Mouse (Mus musculus) midbrain, embryonic 16.5 days (tissue): ENCODE measurements at regions not wholly inside any gene's neighbourhood (a gene's known extent, or its start where the extent isn't known, plus 50 kb on each side); places are given as distances from the start of the nearest gene placed in this dataset.
A peak's percentile ranks its signal among the peaks of the same experiment; 100 is the strongest.

ENCODE experiments used
- ATAC-seq: fragments of 200-750 bp; cut with Nextera tagmentation; 2 replicates; pipeline ENCODE4 v1.8.0; 2017; ENCODE audit warnings: moderate TSS enrichment
- H3K27ac ChIP-seq: fragments of 300-500 bp; sonication (generic); 2 replicates; pipeline ENCODE4 v1.5.1; 2014; ENCODE audit warnings: mild to moderate bottlenecking, low read length, mixed read lengths
- H3K27me3 ChIP-seq: fragments of 300-500 bp; sonication (generic); 2 replicates; pipeline ENCODE4 v1.6.1; 2014; ENCODE audit warnings: low read depth, low read length, mixed read lengths; ENCODE audit not compliant: control insufficient read depth, insufficient read depth
- H3K36me3 ChIP-seq: fragments of 300-500 bp; sonication (generic); 2 replicates; pipeline ENCODE4 v1.6.1; 2014; ENCODE audit warnings: mild to moderate bottlenecking, low read length, moderate library complexity, mixed read lengths; ENCODE audit not compliant: control insufficient read depth, insufficient read depth
- H3K4me1 ChIP-seq: fragments of 300-500 bp; sonication (generic); 2 replicates; pipeline ENCODE4 v1.6.1; 2014; ENCODE audit warnings: mild to moderate bottlenecking, low read length, mixed read lengths; ENCODE audit not compliant: control insufficient read depth, insufficient read depth
- H3K4me2 ChIP-seq: fragments of 300-500 bp; sonication (generic); 2 replicates; pipeline ENCODE4 v1.6.1; 2014; ENCODE audit warnings: mild to moderate bottlenecking, low read length, mixed read lengths
- H3K4me3 ChIP-seq: fragments of 300-500 bp; sonication (generic); 2 replicates; pipeline ENCODE4 v1.5.1; 2014; ENCODE audit warnings: low read depth, mild to moderate bottlenecking, low read length, moderate library complexity, mixed read lengths
- H3K9ac ChIP-seq: fragments of 300-500 bp; sonication (generic); 2 replicates; pipeline ENCODE4 v1.6.1; 2014; ENCODE audit warnings: low read depth, low read length, mixed read lengths
- H3K9me3 ChIP-seq: fragments of 300-500 bp; sonication (generic); replicated peaks from 2 replicates; pipeline ENCODE4 v1.6.1; 2014; ENCODE audit warnings: mild to moderate bottlenecking, low read length, mixed read lengths; ENCODE audit not compliant: control insufficient read depth, poor library complexity, severe bottlenecking
- WGBS: fragments of 180-500 bp; shearing (Covaris S2); extraction: QIAGEN DNeasy Blood & Tissue Kit; methylation state at CpG from one replicate; pipeline ENCODE4 v1.1.7; 2014; 5-methylcytosine and 5-hydroxymethylcytosine counted together

DNA sequence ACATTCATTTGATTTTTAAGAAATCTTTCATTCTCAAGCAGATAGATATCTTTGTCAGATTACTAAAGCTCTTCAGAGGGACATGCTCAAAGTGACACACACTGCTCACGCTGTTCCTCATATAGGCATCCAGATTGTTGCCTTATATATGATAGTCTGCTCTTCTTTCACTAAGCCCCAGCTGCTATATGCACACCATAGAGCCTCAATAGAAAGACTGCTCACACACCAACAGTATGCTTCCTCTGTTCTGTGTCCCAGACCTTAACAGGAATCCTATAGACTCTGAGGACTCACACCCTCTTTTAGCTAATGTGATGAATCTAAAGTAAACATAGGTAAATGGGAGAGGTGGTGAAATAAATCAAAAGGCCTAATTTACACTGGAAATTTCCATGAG is 561.8 kb downstream of the Smarca1 start:
- Histone ChIP-seq H3K9me3 (no peaks in the 10 kb centered on the region), H3K4me2 (no peak overlapping the region), H3K27ac (no peak overlapping the region), H3K27me3 (no peaks in the 10 kb centered on the region), H3K36me3 (no peaks in the 10 kb centered on the region), H3K9ac (no peak overlapping the region), H3K4me3 (no peak overlapping the region), H3K4me1 (no peaks in the 10 kb centered on the region)
- 61% methylated on average over 1 of the region's 1 CpGs for WGBS
- no peak for ATAC-seq

DNA sequence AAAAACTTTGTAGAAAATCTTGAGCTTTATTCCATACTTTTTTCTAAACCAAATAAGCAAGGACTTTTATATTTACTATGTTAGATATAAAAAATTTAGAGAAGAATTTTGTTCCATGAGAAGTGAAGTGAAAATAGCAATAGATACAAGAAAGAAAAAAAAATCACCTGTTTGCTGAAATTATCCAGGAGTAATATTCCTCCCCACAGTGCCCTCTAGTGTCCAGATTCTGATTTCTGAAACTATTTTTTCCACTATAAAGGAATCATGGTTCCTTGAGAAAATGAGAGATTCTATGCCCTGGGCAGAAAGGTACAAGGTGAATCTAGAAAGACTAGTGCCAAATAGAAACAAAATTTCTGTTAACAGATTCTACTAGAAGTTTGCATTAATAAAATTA is 564.0 kb downstream of the Smarca1 start:
- Histone ChIP-seq H3K4me2 (no peak overlapping the region), H3K27me3 (no peaks in the 10 kb centered on the region), H3K9me3 (no peaks in the 10 kb centered on the region), H3K36me3 (no peaks in the 10 kb centered on the region), H3K9ac (no peak overlapping the region), H3K4me3 (no peak overlapping the region), H3K4me1 (no peaks in the 10 kb centered on the region), H3K27ac (no peak overlapping the region)
- no peak for ATAC-seq

DNA sequence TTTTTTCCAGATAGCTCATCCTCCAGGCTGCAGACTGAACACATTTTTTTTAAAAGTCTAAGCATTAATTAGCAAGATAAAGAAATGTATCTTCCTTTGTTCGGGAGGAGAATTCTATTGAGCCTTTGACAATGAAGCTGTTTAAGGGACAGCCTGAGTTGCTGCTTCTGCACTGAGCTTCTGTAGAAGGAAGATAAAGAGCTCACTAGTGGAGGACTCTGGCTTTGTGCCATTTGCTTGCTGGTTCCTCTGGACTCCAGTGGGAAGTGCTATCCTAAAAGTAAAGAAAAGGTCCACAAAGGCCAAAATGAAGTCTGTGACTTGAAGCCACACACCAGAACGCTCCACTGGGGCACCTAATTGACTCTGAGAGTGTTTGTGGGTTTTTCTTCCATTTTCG is 577.0 kb downstream of the Smarca1 start:
- Histone ChIP-seq H3K9ac (no peak overlapping the region), H3K9me3 (no peaks in the 10 kb centered on the region), H3K36me3 (no peaks in the 10 kb centered on the region), H3K27ac (no peak overlapping the region), H3K4me3 (no peak overlapping the region), H3K27me3 (no peaks in the 10 kb centered on the region), H3K4me2 (no peak overlapping the region), H3K4me1 (no peaks in the 10 kb centered on the region)
- peak; percentile 58; the same call in 1 of the 2 replicates for ATAC-seq
- 34% methylated on average over 3 of the region's 3 CpGs for WGBS

DNA sequence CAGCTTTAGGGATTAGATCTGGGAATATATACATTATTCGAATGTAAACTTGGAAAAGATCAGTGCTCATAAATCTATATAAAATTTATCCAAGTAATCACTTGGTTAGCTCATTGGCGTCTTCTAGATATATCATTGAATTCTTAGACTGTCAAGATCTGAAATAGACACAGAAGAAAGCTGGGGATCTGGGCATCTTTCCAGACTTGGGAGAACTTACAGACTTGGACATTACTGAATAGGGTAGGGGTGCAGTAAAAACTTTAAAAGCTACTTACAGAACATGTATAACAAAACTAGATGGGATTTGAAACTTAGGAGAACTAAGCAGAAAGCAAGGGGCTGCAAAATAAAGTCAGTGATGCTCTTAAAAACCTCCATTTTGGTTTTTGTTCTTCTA is 585.6 kb downstream of the Smarca1 start:
- 75% methylated on average over 2 of the region's 2 CpGs for WGBS
- no peak overlapping the region for H3K4me2 ChIP-seq
- no peak overlapping the region for H3K4me3 ChIP-seq
- no peak for ATAC-seq
- no peaks in the 10 kb centered on the region for H3K9me3 ChIP-seq
- H3K4me1 ChIP-seq: no peaks in the 10 kb centered on the region
- no peaks in the 10 kb centered on the region for H3K36me3 ChIP-seq
- no peaks in the 10 kb centered on the region for H3K27me3 ChIP-seq
- no peak overlapping the region for H3K9ac ChIP-seq
- no peak overlapping the region for H3K27ac ChIP-seq

DNA sequence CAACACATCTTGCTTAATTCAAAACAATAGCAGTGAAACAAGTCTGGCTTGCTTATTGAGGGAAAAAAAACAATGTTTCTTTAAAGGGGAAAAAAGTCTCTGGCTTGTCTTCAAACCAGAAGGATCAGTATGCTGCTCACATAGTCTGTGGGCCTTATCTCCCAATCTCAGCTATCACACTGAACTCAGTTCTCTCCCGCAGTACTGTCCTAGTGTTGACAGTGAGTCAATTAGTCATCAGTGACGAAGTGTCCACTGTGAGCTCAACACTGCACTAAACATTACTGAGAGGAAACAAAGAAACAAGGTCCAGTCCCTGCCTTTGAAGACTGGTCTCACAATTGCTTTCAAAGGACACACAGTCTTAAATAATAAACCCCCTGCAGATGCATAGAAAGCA is 589.2 kb downstream of the Smarca1 start:
- H3K4me3 ChIP-seq: no peak overlapping the region
- H3K27ac ChIP-seq: no peak overlapping the region
- no peak overlapping the region for H3K9ac ChIP-seq
- H3K4me1 ChIP-seq: no peaks in the 10 kb centered on the region
- no peaks in the 10 kb centered on the region for H3K27me3 ChIP-seq
- WGBS: 25% methylated on average over 2 of the region's 2 CpGs
- H3K4me2 ChIP-seq: no peak overlapping the region
- no peak for ATAC-seq
- H3K9me3 ChIP-seq: no peaks in the 10 kb centered on the region
- no peaks in the 10 kb centered on the region for H3K36me3 ChIP-seq

DNA sequence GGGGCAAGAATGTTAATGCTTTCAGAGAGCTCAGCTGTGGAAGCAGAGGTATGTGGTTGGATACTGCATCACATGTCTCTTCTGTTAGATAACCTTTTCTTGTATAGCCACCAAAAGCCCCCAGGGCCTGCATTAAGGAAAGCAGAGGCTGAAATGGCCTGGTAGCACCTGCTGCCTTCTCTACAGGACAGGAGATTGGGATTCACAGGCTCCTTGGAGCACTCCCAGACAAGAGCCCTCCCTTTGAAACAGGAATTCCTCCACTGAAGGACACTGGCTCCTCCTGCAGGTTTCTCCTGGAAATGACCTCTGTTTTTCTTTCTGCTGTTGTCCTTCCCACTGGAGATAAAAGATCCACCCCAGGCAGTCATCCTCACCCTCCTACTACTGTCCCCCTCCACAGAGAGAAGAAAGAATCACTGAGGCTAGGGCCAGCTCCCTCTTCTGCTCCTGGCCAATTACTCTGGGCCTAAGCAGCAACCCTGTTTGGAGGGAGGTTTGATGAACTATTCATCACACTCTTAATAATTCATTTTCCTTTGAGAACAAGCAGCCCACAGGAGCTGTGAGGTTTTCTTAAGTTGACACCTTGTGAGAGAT is 600.1 kb downstream of the Smarca1 start:
- Histone ChIP-seq H3K27me3 (no peaks in the 10 kb centered on the region), H3K36me3 (no peaks in the 10 kb centered on the region), H3K9ac (no peak overlapping the region), H3K4me3 (no peak overlapping the region), H3K9me3 (no peaks in the 10 kb centered on the region), H3K4me2 (no peak overlapping the region), H3K27ac (no peak overlapping the region), H3K4me1 (no peaks in the 10 kb centered on the region)
- peak; percentile 72 for ATAC-seq
